Mouse (Mus musculus): ENCODE measurements around the gene Rtn4r. TPM values are rescaled to one million over a fixed set of nuclear protein-coding genes. Genes with fewer than 3 reads are reported as not detected.
A peak's percentile ranks its signal among the peaks of the same experiment; 100 is the strongest.

Rtn4r gene
- polyA plus RNA-seq, 1 experiment from 2014 or later = 15.6 TPM

GRCm38 (mm10) chr16:18087101-18087500 is 40.3 kb upstream of the Rtn4r start:
- Histone ChIP-seq H3K27ac (ENCODE audit: low read depth, low read length) (no peak overlapping the region), H3K9ac (ENCODE audit: low read depth, low read length) (no peak overlapping the region), H3K27me3 (replicated peaks; ENCODE audit: control insufficient read depth, insufficient read depth, low read length) (peaks cover 10% of the 10 kb centered on the region), H3K4me1 (ENCODE audit: control insufficient read depth, insufficient read depth, low read depth, low read length) (peaks cover 11% of the 10 kb centered on the region), H3K4me3 (ENCODE audit: low read length) (no peak overlapping the region), H3K4me2 (ENCODE audit: low read length) (no peak overlapping the region), H3K9me3 (ENCODE audit: control insufficient read depth, low read length) (no peaks in the 10 kb centered on the region), H3K36me3 (ENCODE audit: control insufficient read depth, insufficient read depth, low read length) (no peaks in the 10 kb centered on the region)
- 89% methylated on average over 5 of the region's 5 CpGs for WGBS
- ATAC-seq = no peak

- Histone ChIP-seq H3K9me3 (ENCODE audit: control insufficient read depth, low read length) (no peaks in the 10 kb centered on the region; the same call in 1 of the 2 replicates), H3K36me3 (ENCODE audit: control insufficient read depth, insufficient read depth, low read length) (no peaks in the 10 kb centered on the region), H3K27me3 (replicated peaks; ENCODE audit: control insufficient read depth, insufficient read depth, low read length) (no peaks in the 10 kb centered on the region), H3K9ac (ENCODE audit: low read depth, low read length) (no peak overlapping the region), H3K4me2 (ENCODE audit: low read length) (no peak overlapping the region), H3K4me1 (ENCODE audit: control insufficient read depth, insufficient read depth, low read depth, low read length) (no peaks in the 10 kb centered on the region), H3K4me3 (ENCODE audit: low read length) (no peak overlapping the region), H3K27ac (ENCODE audit: low read depth, low read length) (no peak overlapping the region)
- WGBS = 62% methylated on average over 5 of the region's 5 CpGs
- ATAC-seq = no peak
These were observed 31.1 kb upstream of the Rtn4r start for GRCm38 (mm10) chr16:18096348-18096747.

GRCm38 (mm10) chr16:18102816-18103215 is 24.6 kb upstream of the Rtn4r start:
- 80% methylated on average over 4 of the region's 4 CpGs for WGBS
- no peak for ATAC-seq
- H3K4me2 ChIP-seq (ENCODE audit: low read length) = no peak overlapping the region
- H3K27ac ChIP-seq (ENCODE audit: low read depth, low read length) = no peak overlapping the region
- no peaks in the 10 kb centered on the region for H3K9me3 ChIP-seq (ENCODE audit: control insufficient read depth, low read length)
- H3K27me3 ChIP-seq (replicated peaks; ENCODE audit: control insufficient read depth, insufficient read depth, low read length) = no peaks in the 10 kb centered on the region
- no peak overlapping the region for H3K9ac ChIP-seq (ENCODE audit: low read depth, low read length)
- H3K36me3 ChIP-seq (ENCODE audit: control insufficient read depth, insufficient read depth, low read length) = no peaks in the 10 kb centered on the region
- no peaks in the 10 kb centered on the region for H3K4me1 ChIP-seq (ENCODE audit: control insufficient read depth, insufficient read depth, low read depth, low read length)
- no peak overlapping the region for H3K4me3 ChIP-seq (ENCODE audit: low read length)

DNA sequence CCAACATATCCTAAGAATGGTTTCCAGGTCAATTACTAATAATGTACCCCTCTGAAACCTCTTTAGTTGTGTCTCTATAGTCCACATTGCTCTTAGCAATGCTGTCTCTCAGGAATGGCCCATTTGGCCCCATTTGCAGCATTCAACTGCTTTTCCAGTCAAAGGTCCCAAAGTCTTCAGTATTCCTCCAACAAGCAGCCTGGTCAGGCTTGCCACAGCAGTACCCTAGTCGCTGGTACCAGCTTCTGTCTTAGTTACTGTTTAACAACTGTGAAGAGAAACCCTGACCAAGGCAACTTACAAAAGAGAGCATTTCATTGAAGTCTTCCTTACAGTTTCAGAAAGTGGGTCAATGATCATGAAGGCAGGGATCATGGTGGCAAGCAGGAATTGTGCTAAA is 24.1 kb upstream of the Rtn4r start:
- no peaks in the 10 kb centered on the region for H3K27me3 ChIP-seq (replicated peaks; ENCODE audit: control insufficient read depth, insufficient read depth, low read length)
- no peak overlapping the region for H3K4me3 ChIP-seq (ENCODE audit: low read length)
- no peaks in the 10 kb centered on the region for H3K9me3 ChIP-seq (ENCODE audit: control insufficient read depth, low read length)
- ATAC-seq = no peak
- 61% methylated on average over 1 of the region's 1 CpGs for WGBS
- no peak overlapping the region for H3K27ac ChIP-seq (ENCODE audit: low read depth, low read length)
- no peaks in the 10 kb centered on the region for H3K4me1 ChIP-seq (ENCODE audit: control insufficient read depth, insufficient read depth, low read depth, low read length)
- no peaks in the 10 kb centered on the region for H3K36me3 ChIP-seq (ENCODE audit: control insufficient read depth, insufficient read depth, low read length)
- no peak overlapping the region for H3K4me2 ChIP-seq (ENCODE audit: low read length)
- no peak overlapping the region for H3K9ac ChIP-seq (ENCODE audit: low read depth, low read length)

- Histone ChIP-seq H3K27ac (ENCODE audit: low read depth, low read length) (no peak overlapping the region), H3K4me1 (ENCODE audit: control insufficient read depth, insufficient read depth, low read depth, low read length) (no peaks in the 10 kb centered on the region), H3K4me2 (ENCODE audit: low read length) (no peak overlapping the region), H3K36me3 (ENCODE audit: control insufficient read depth, insufficient read depth, low read length) (no peaks in the 10 kb centered on the region), H3K9me3 (ENCODE audit: control insufficient read depth, low read length) (no peaks in the 10 kb centered on the region), H3K27me3 (replicated peaks; ENCODE audit: control insufficient read depth, insufficient read depth, low read length) (no peaks in the 10 kb centered on the region), H3K9ac (ENCODE audit: low read depth, low read length) (no peak overlapping the region), H3K4me3 (ENCODE audit: low read length) (no peak overlapping the region)
- 40% methylated on average over 6 of the region's 6 CpGs for WGBS
- ATAC-seq = no peak
These were observed 23.6 kb upstream of the Rtn4r start for GRCm38 (mm10) chr16:18103808-18104207.

- H3K4me1 ChIP-seq (ENCODE audit: control insufficient read depth, insufficient read depth, low read depth, low read length) = no peaks in the 10 kb centered on the region
- peaks cover 5% of the 10 kb centered on the region; the same call in 1 of the 2 replicates for H3K9me3 ChIP-seq (ENCODE audit: control insufficient read depth, low read length)
- H3K36me3 ChIP-seq (ENCODE audit: control insufficient read depth, insufficient read depth, low read length) = no peaks in the 10 kb centered on the region
- H3K27me3 ChIP-seq (replicated peaks; ENCODE audit: control insufficient read depth, insufficient read depth, low read length) = no peaks in the 10 kb centered on the region
- 55% methylated on average over 5 of the region's 5 CpGs for WGBS
- H3K27ac ChIP-seq (ENCODE audit: low read depth, low read length) = no peak overlapping the region
- H3K4me2 ChIP-seq (ENCODE audit: low read length) = no peak overlapping the region
- peak; percentile 87 for ATAC-seq
- no peak overlapping the region for H3K4me3 ChIP-seq (ENCODE audit: low read length)
- no peak overlapping the region for H3K9ac ChIP-seq (ENCODE audit: low read depth, low read length)
These were observed 19.0 kb upstream of the Rtn4r start for GRCm38 (mm10) chr16:18108221-18108966.

GRCm38 (mm10) chr16:18111042-18111441 is 16.4 kb upstream of the Rtn4r start:
- Histone ChIP-seq H3K4me3 (ENCODE audit: low read length) (no peak overlapping the region), H3K4me1 (ENCODE audit: control insufficient read depth, insufficient read depth, low read depth, low read length) (no peaks in the 10 kb centered on the region), H3K27ac (ENCODE audit: low read depth, low read length) (no peak overlapping the region), H3K4me2 (ENCODE audit: low read length) (no peak overlapping the region), H3K27me3 (replicated peaks; ENCODE audit: control insufficient read depth, insufficient read depth, low read length) (no peaks in the 10 kb centered on the region), H3K36me3 (ENCODE audit: control insufficient read depth, insufficient read depth, low read length) (no peaks in the 10 kb centered on the region), H3K9ac (ENCODE audit: low read depth, low read length) (no peak overlapping the region), H3K9me3 (ENCODE audit: control insufficient read depth, low read length) (peaks cover 5% of the 10 kb centered on the region; the same call in 1 of the 2 replicates)
- 87% methylated on average over 7 of the region's 7 CpGs for WGBS
- ATAC-seq = no peak

DNA sequence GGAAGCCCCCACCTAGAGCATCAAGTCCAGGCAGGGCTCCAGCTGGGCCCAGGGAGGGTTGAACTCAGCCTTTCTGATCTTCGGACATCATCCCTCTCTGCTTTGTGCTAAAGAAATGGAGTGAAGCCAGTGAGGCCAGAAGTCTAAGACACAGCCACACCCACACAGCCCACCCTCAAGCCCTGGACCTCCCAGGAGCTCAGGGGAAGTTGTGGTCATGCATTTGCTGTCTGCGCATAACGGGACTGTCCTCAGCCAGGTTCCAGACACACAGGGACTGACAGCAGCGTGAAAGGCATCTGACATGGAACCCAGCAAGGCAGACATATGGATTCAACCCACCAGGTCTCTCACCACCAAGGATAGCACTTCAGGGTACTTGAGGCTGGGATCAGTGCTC is 11.0 kb upstream of the Rtn4r start:
- Histone ChIP-seq H3K36me3 (ENCODE audit: control insufficient read depth, insufficient read depth, low read length) (no peaks in the 10 kb centered on the region), H3K9ac (ENCODE audit: low read depth, low read length) (no peak overlapping the region), H3K9me3 (ENCODE audit: control insufficient read depth, low read length) (no peaks in the 10 kb centered on the region), H3K4me3 (ENCODE audit: low read length) (no peak overlapping the region), H3K4me1 (ENCODE audit: control insufficient read depth, insufficient read depth, low read depth, low read length) (peaks cover 4% of the 10 kb centered on the region), H3K27me3 (replicated peaks; ENCODE audit: control insufficient read depth, insufficient read depth, low read length) (no peaks in the 10 kb centered on the region), H3K4me2 (ENCODE audit: low read length) (no peak overlapping the region), H3K27ac (ENCODE audit: low read depth, low read length) (no peak overlapping the region)
- no peak for ATAC-seq
- WGBS = 74% methylated on average over 4 of the region's 4 CpGs

- Histone ChIP-seq H3K9ac (ENCODE audit: low read depth, low read length) (no peak overlapping the region), H3K4me2 (ENCODE audit: low read length) (no peak overlapping the region), H3K36me3 (ENCODE audit: control insufficient read depth, insufficient read depth, low read length) (no peaks in the 10 kb centered on the region), H3K27me3 (replicated peaks; ENCODE audit: control insufficient read depth, insufficient read depth, low read length) (0 out of 2 replicates have a peak, but pooled peaks cover 2% of the 10 kb centered on the region), H3K4me1 (ENCODE audit: control insufficient read depth, insufficient read depth, low read depth, low read length) (peaks cover 4% of the 10 kb centered on the region), H3K4me3 (ENCODE audit: low read length) (no peak overlapping the region), H3K27ac (ENCODE audit: low read depth, low read length) (no peak overlapping the region), H3K9me3 (ENCODE audit: control insufficient read depth, low read length) (no peaks in the 10 kb centered on the region)
- WGBS = 89% methylated on average over 3 of the region's 3 CpGs
- ATAC-seq = no peak
These were observed 9.2 kb upstream of the Rtn4r start for GRCm38 (mm10) chr16:18118285-18118684.

Data from hindbrain, embryonic 16.5 days (tissue).